Mouse (Mus musculus) right cerebral cortex, adult 2 months (tissue): ENCODE data around the gene Nfkbib.
A peak's percentile ranks its signal among the peaks of the same experiment; 100 is the strongest.

Experiments used
- DNase-seq, 2 experiments: peaks; one replicate each; pipeline ENCODE4 v3.0.0; 2021 to 2022; ENCODE audit warnings: low spot score in 2 of 2

Nfkbib gene

DNA sequence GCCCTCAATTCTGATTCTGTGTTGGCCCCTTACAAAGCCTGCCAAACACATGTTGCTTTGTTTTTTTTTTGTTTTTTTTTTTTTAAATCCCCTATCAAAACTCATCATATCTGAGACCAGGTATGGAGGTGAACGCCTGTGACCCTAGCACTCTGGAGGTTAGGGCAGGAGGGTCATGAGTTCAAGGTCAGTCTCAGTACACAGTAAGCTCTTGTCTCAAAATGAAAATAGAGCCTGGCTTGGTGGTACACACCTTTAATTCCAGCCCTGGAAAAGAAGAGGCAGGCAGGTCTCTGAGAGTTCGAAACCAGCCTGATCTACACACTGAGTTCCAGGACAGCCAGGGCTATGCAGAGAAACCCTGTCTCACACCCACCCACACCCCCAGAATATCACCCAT is 47.7 kb downstream of the Nfkbib start:
- no peak for DNase-seq

DNA sequence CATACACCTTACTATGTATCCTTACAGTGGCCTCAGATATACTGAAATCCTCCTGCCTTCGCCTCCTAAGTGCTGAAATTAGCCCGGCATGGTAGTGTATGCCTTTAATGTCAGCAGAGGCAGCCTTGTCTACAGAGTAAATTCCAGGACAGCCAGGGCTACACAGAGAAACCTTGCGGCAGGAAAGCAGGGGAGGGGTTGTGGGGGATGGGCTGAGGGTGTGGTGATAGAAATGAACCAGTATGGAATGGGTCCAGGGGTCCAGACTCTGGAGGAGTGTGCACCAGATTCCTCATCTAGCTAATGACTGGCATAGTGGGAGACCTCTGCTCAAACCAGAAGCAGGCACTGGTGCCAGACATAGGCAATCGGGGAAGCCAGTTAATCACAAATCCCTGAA is 48.2 kb downstream of the Nfkbib start:
- no peak for DNase-seq

DNA sequence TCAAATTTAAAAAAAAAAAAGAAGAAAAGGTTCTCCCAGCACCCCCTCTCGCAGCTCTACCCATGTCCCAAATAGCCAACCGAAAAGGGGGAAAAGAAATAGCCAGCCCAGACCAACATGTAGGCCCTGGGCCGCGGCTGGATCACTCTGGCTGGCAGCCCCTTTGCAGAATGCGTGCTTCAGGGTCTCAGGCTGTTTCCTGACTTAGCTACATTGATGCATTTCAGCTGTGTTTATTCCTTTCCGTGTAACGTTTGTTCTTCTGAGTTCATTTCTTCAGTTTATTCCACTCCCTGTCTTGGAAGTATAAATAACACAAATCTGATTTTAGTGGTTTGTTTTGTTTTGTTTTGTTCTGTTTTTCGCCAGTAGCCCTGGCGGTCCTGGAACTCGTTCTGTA is 49.6 kb downstream of the Nfkbib start:
- DNase-seq, result no peak

DNA sequence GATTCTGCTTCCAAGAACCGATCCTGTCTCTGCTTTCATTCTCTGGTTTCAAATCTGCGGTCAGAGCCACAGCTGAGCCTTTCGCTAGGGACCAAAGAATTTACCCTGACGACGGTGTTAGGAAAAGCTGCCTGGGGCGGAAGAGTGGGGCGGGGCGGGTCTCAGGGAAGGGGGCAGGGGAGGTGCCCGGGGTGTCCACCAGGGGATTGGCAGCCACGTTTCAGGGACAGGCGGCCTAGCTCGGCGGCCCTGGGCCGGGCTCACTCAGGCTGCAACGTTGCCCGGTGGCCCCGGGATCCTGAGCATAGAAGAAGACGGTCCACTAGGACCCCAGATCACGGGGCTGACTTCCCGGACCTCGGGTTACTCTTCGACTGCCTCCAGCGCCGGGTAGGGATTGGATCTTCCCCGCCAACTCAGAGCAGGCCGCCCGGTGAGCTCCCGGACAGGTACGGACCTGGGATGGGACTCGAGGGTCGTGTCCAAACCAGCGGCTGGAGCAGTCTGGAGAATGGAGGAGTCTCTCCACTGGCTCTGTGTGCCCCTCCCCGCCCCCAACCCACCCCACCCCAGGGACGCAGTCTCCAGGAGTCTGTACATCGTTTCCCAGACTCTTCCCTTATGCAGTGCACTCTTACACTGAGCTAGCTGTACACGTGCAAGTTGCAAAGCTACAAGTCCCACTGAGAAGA is 50.6 kb downstream of the Nfkbib start, which contains the start of gene Fbxo17:
Gene Fbxo17, plus strand, starts transcription at position 215 of the 692 bp plus-strand sequence.
- DNase-seq, result peak in 1 of 2 experiments; percentile 27

DNA sequence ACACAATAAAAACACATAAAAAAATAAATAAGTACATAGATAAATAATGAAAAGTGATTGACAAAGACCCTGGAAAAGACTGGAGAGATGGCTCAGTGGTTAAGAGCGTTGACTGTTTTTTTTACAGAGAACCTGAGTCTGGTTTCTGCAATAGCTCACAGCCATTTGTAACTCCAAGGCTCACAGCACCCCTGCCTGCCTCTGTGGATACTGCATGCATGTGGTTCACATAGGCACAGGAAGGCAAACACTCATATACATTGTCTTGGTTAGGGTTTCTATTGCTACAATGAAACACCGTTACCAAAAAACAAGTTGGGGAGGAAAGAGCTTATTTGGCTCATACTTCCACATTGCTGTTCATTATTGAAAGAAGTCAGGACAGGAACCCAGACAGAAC is 51.7 kb downstream of the Nfkbib start:
- DNase-seq, result no peak

DNA sequence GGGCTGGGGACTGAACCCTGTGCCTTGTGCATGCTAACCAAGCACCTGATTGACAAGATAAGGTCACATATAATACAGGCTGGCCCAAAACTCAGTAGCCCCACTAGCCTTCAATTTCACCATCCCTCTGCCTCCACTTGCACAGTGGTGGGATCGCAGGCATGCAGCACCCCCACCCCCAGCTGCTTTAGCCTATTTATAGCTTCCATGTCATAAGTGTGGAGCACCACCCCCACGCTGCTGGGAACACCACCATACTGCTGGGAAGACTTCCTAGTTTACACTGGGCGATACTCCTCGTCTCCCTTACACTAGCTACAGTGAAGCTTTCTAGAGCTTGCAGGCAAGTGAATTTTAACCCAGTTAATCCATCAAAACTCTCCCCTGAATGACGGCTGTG is 52.6 kb downstream of the Nfkbib start:
- DNase-seq, result peak; percentile 51 to 57

DNA sequence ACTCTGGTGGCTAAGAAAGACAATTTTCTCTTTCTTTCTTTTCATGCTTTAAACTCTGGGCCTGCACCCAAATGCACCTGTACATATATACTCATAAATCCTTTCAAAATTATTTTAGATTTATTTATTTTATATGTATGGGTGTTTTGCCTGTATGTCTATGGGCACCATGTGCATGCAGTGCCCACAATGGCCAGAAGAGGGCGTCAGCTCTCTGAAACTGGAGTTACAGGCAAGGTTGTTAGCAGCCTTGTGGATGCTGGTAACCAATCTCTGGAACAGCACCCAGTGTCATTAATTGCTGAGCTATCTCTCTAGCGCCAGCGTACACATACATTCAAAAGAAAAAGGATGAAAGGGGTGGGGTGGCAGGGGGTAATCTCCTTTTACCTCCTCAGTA is 56.4 kb downstream of the Nfkbib start:
- DNase-seq, result no peak

DNA sequence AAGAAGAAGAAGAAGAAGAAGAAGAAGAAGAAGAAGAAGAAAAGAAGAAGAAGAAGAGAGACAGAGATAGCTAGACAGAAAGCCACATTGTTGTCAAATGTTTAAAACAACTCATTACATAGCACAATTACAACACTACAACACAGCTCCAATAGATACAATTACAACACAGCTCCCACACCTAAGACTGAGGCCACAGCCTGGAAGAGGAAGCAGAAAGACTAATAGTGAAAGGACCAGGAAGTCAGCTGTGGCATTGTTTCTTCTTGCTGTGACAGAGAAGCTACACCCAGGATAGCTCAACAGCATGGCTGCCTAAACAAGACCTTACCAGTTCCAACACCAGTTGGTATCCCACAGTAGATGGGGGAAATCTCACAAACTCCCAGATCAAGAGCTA is 57.9 kb downstream of the Nfkbib start:
- no peak for DNase-seq
